Mouse (Mus musculus) intestine, embryonic 14.5 days (tissue): ENCODE measurements at regions not wholly inside any gene's neighbourhood (a gene's known extent, or its start where the extent isn't known, plus 50 kb on each side); places are given as distances from the start of the nearest gene placed in this dataset.
"Not testable (repeated sequence)": the region's sequence is repeated elsewhere in the genome, so short reads cannot be mapped to it uniquely, and the experiment has no call there.

Experiments
- ATAC-seq: fragments of 200-750 bp; cut with Nextera tagmentation; replicated peaks from 2 replicates; pipeline ENCODE4 v1.8.0; 2017; ENCODE audit warnings: low read depth, moderate number of reproducible peaks, moderate TSS enrichment, moderate library complexity; ENCODE audit not compliant: low FRiP score, low TSS enrichment
- DNase-seq: peaks from one replicate; pipeline ENCODE4 v3.0.0-alpha.2; 2018; ENCODE audit warnings: low spot score
- H3K27ac ChIP-seq: fragments of 300-500 bp; sonication (generic); 2 replicates; pipeline ENCODE4 v1.5.1; 2014; ENCODE audit warnings: low read depth, mild to moderate bottlenecking, control low read depth
- H3K27me3 ChIP-seq: fragments of 300-500 bp; sonication (generic); replicated peaks from 2 replicates; pipeline ENCODE4 v1.6.1; 2014; ENCODE audit warnings: low read length, control low read depth; ENCODE audit not compliant: control insufficient read depth, insufficient read depth
- H3K36me3 ChIP-seq: fragments of 300-500 bp; sonication (generic); 2 replicates; pipeline ENCODE4 v1.6.1; 2014; ENCODE audit warnings: low read length, control low read depth; ENCODE audit not compliant: control insufficient read depth, insufficient read depth
- H3K4me1 ChIP-seq: fragments of 300-500 bp; sonication (generic); replicated peaks from 2 replicates; pipeline ENCODE4 v1.6.1; 2014; ENCODE audit warnings: low read length, control low read depth, mixed read lengths; ENCODE audit not compliant: control insufficient read depth, insufficient read depth
- H3K4me2 ChIP-seq: fragments of 300-500 bp; sonication (generic); 2 replicates; pipeline ENCODE4 v1.6.1; 2014; ENCODE audit warnings: low read length
- H3K4me3 ChIP-seq: fragments of 300-500 bp; sonication (generic); 2 replicates; pipeline ENCODE4 v1.5.1; 2014; ENCODE audit warnings: low read depth, low read length, control low read depth, mixed read lengths
- H3K9ac ChIP-seq: fragments of 300-500 bp; sonication (generic); 2 replicates; pipeline ENCODE4 v1.6.1; 2014; ENCODE audit warnings: mild to moderate bottlenecking, low read length
- H3K9me3 ChIP-seq: fragments of 300-500 bp; sonication (generic); 2 replicates; pipeline ENCODE4 v1.6.1; 2016; ENCODE audit warnings: low read length, control low read depth; ENCODE audit not compliant: control insufficient read depth
- WGBS: fragments of 180-500 bp; shearing (Covaris S2); extraction: QIAGEN DNeasy Blood & Tissue Kit; methylation state at CpG from one replicate; pipeline ENCODE4 v1.1.7; 2014; 5-methylcytosine and 5-hydroxymethylcytosine counted together

GRCm38 (mm10) chr13:35604765-35605164 lies 54.9 kb upstream of the Cdyl start:
- ATAC-seq, result no peak
- Histone ChIP-seq H3K4me1 (no peaks in the 10 kb centered on the region), H3K27me3 (no peaks in the 10 kb centered on the region), H3K4me2 (no peak overlapping the region), H3K27ac (no peak overlapping the region), H3K4me3 (no peak overlapping the region), H3K9me3 (0 out of 2 replicates have a peak, but pooled peaks cover 3% of the 10 kb centered on the region), H3K36me3 (no peaks in the 10 kb centered on the region), H3K9ac (no peak overlapping the region)
- no peak for DNase-seq
- 90% methylated on average over 3 of the region's 3 CpGs for WGBS

- not testable (repeated sequence) for H3K4me3 ChIP-seq, H3K4me1 ChIP-seq, ATAC-seq, DNase-seq, H3K27ac ChIP-seq, H3K9ac ChIP-seq, H3K9me3 ChIP-seq, H3K4me2 ChIP-seq, H3K36me3 ChIP-seq, H3K27me3 ChIP-seq
- whole genome bisulfite sequencing, result 84% methylated on average over 5 of the region's 5 CpGs
Measured at GRCm38 (mm10) chr13:35606857-35607561, 52.6 kb upstream of the Cdyl start.

GRCm38 (mm10) chr13:35607710-35608109 lies 51.9 kb upstream of the Cdyl start:
- Histone ChIP-seq H3K27ac (no peak overlapping the region), H3K4me1 (no peaks in the 10 kb centered on the region), H3K4me3 (no peak overlapping the region), H3K9me3 (0 out of 2 replicates have a peak, but pooled peaks cover 3% of the 10 kb centered on the region), H3K27me3 (no peaks in the 10 kb centered on the region), H3K4me2 (no peak overlapping the region), H3K9ac (no peak overlapping the region), H3K36me3 (no peaks in the 10 kb centered on the region)
- DNase-seq (no peak), ATAC-seq (no peak)
- 91% methylated on average over 2 of the region's 2 CpGs for WGBS
